Mouse (Mus musculus) small intestine, adult 2 months (tissue): ENCODE data around the gene Wwox. TPM values are rescaled to one million over a fixed set of nuclear protein-coding genes. Genes with fewer than 3 reads are reported as not detected.

Source experiments
- H3K27ac ChIP-seq: fragments of 200-500 bp; 2 replicates; pipeline ENCODE4 v1.5.1; 2012; ENCODE audit warnings: low read depth, low read length, control low read depth, inconsistent platforms; ENCODE audit not compliant: insufficient read depth
- H3K27me3 ChIP-seq: fragments of 200-500 bp; 2 replicates; pipeline ENCODE4 v1.6.1; 2012; ENCODE audit warnings: mild to moderate bottlenecking, moderate library complexity, low read length, inconsistent platforms; ENCODE audit not compliant: control insufficient read depth, insufficient read depth
- H3K36me3 ChIP-seq: fragments of 200-500 bp; 2 replicates; pipeline ENCODE4 v1.6.1; 2012; ENCODE audit warnings: mild to moderate bottlenecking, low read length, control low read depth, inconsistent platforms; ENCODE audit not compliant: control insufficient read depth, insufficient read depth
- H3K4me1 ChIP-seq: fragments of 200-500 bp; 2 replicates; pipeline ENCODE4 v1.6.1; 2012; ENCODE audit warnings: low read length, inconsistent platforms, mixed read lengths; ENCODE audit not compliant: control insufficient read depth, insufficient read depth, insufficient read length
- H3K4me3 ChIP-seq: fragments of 200-500 bp; 2 replicates; pipeline ENCODE4 v1.5.1; 2012; ENCODE audit warnings: low read depth, mild to moderate bottlenecking, control low read depth, inconsistent platforms, low read length, moderate library complexity
- CTCF ChIP-seq: fragments of 200-500 bp; IDR thresholded peaks from 2 replicates; pipeline ENCODE4 v1.5.1; 2012; ENCODE audit warnings: low read depth, mild to moderate bottlenecking, control low read depth, inconsistent platforms, low read length, moderate library complexity, mixed read lengths; ENCODE audit not compliant: insufficient replicate concordance, insufficient read length; ENCODE audit errors: extremely low read depth
- POLR2A ChIP-seq: fragments of 200-500 bp; IDR thresholded peaks from 2 replicates; pipeline ENCODE4 v1.6.1; 2012; ENCODE audit warnings: low read depth, mild to moderate bottlenecking, control low read depth, inconsistent platforms, low read length, moderate library complexity
- WGBS: fragments of 180-500 bp; shearing (Covaris S2); methylation state at CpG from one replicate; pipeline ENCODE4 v1.1.7; 2018; 5-methylcytosine and 5-hydroxymethylcytosine counted together
- polyA plus RNA-seq: library from polyadenylated mRNA; depleted of rRNA; stranded (reverse); fragments of >200 nt; gene quantifications from 2 replicates; pipeline ENCODE4 v1.2.3, GENCODE M21; 2012

The Wwox gene
- polyA plus RNA-seq, 1 experiment, result 6.0 TPM

- Histone ChIP-seq H3K27me3 (no peaks in the 10 kb centered on the region), H3K36me3 (no peaks in the 10 kb centered on the region), H3K4me1 (no peaks in the 10 kb centered on the region), H3K4me3 (no peak overlapping the region), H3K27ac (no peak overlapping the region)
- no peak for TF ChIP-seq POLR2A
- no peak for TF ChIP-seq CTCF
- 92% methylated on average over 5 of the region's 5 CpGs for WGBS
These were observed 52.3 kb downstream of the Wwox start for GRCm38 (mm10) chr8:114491662-114492160.

GRCm38 (mm10) chr8:114499448-114500144 lies 60.1 kb downstream of the Wwox start:
- WGBS, result 38% methylated on average over 16 of the region's 16 CpGs
- Histone ChIP-seq H3K27ac (no peak overlapping the region), H3K27me3 (no peaks in the 10 kb centered on the region), H3K4me3 (no peak overlapping the region), H3K4me1 (no peaks in the 10 kb centered on the region), H3K36me3 (no peaks in the 10 kb centered on the region)
- TF ChIP-seq POLR2A, result no peak
- TF ChIP-seq CTCF, result no peak

GRCm38 (mm10) chr8:114501906-114502305 lies 62.5 kb downstream of the Wwox start:
- TF ChIP-seq POLR2A (no peak), CTCF (no peak)
- Histone ChIP-seq H3K4me1 (peaks cover 3% of the 10 kb centered on the region; the same call in 1 of the 2 replicates), H3K36me3 (no peaks in the 10 kb centered on the region), H3K27ac (no peak overlapping the region), H3K27me3 (no peaks in the 10 kb centered on the region), H3K4me3 (no peak overlapping the region)
- WGBS, result 81% methylated on average over 6 of the region's 6 CpGs

- Histone ChIP-seq H3K27me3 (no peaks in the 10 kb centered on the region), H3K4me3 (no peak overlapping the region), H3K27ac (no peak overlapping the region), H3K4me1 (peaks cover 3% of the 10 kb centered on the region; the same call in 1 of the 2 replicates), H3K36me3 (no peaks in the 10 kb centered on the region)
- no peak for TF ChIP-seq POLR2A
- 73% methylated on average over 3 of the region's 3 CpGs for WGBS
These were observed 63.7 kb downstream of the Wwox start for GRCm38 (mm10) chr8:114503196-114503595.

GRCm38 (mm10) chr8:114504889-114505288 lies 65.4 kb downstream of the Wwox start:
- H3K4me1 ChIP-seq, result peaks cover 3% of the 10 kb centered on the region; the same call in 1 of the 2 replicates
- H3K36me3 ChIP-seq, result no peaks in the 10 kb centered on the region
- H3K27ac ChIP-seq, result no peak overlapping the region
- WGBS, result 57% methylated on average over 11 of the region's 11 CpGs
- H3K4me3 ChIP-seq, result no peak overlapping the region
- H3K27me3 ChIP-seq, result no peaks in the 10 kb centered on the region
- TF ChIP-seq CTCF (no peak), POLR2A (no peak)

- TF ChIP-seq CTCF (no peak), POLR2A (no peak)
- 59% methylated on average over 18 of the region's 18 CpGs for WGBS
- Histone ChIP-seq H3K4me1 (peaks cover 3% of the 10 kb centered on the region; the same call in 1 of the 2 replicates), H3K36me3 (no peaks in the 10 kb centered on the region), H3K27ac (no peak overlapping the region), H3K4me3 (no peak overlapping the region), H3K27me3 (no peaks in the 10 kb centered on the region)
These were observed 66.2 kb downstream of the Wwox start for GRCm38 (mm10) chr8:114505351-114506347.

GRCm38 (mm10) chr8:114507404-114507803 lies 67.9 kb downstream of the Wwox start:
- WGBS, result 90% methylated on average over 7 of the region's 7 CpGs

More at GRCm38 (mm10) chr8:114507404-114507803, 67.9 kb downstream of the Wwox start:
- no peak overlapping the region for H3K27ac ChIP-seq
- H3K4me3 ChIP-seq, result no peak overlapping the region
- no peaks in the 10 kb centered on the region for H3K36me3 ChIP-seq
- no peaks in the 10 kb centered on the region for H3K27me3 ChIP-seq
- peaks cover 3% of the 10 kb centered on the region; the same call in 1 of the 2 replicates for H3K4me1 ChIP-seq
- TF ChIP-seq CTCF, result no peak
- TF ChIP-seq POLR2A, result no peak
